Mouse (Mus musculus) lung, embryonic 14.5 days (tissue): ENCODE measurements around the gene Tef. TPM values are rescaled to one million over a fixed set of nuclear protein-coding genes. Genes with fewer than 3 reads are reported as not detected.

Experiments
- ATAC-seq: fragments of 200-750 bp; cut with Nextera tagmentation; 2 replicates; pipeline ENCODE4 v1.8.0; 2017; ENCODE audit warnings: mild to moderate bottlenecking, moderate TSS enrichment, moderate library complexity; ENCODE audit not compliant: insufficient read depth
- DNase-seq: peaks from one replicate; pipeline ENCODE4 v3.0.0-alpha.2; 2015
- H3K27ac ChIP-seq: fragments of 300-500 bp; sonication (generic); 2 replicates; pipeline ENCODE4 v1.5.1; 2014; ENCODE audit warnings: low read depth, mild to moderate bottlenecking, moderate library complexity
- H3K27me3 ChIP-seq: fragments of 300-500 bp; sonication (generic); 2 replicates; pipeline ENCODE4 v1.6.1; 2014; ENCODE audit warnings: low read length, control low read depth; ENCODE audit not compliant: insufficient read depth
- H3K36me3 ChIP-seq: fragments of 300-500 bp; sonication (generic); 2 replicates; pipeline ENCODE4 v1.6.1; 2014; ENCODE audit warnings: control low read depth; ENCODE audit not compliant: insufficient read depth
- H3K4me1 ChIP-seq: fragments of 300-500 bp; sonication (generic); 2 replicates; pipeline ENCODE4 v1.6.1; 2014; ENCODE audit warnings: antibody characterized with exemption, control low read depth; ENCODE audit not compliant: insufficient read depth
- H3K4me2 ChIP-seq: fragments of 300-500 bp; sonication (generic); 2 replicates; pipeline ENCODE4 v1.6.1; 2014; ENCODE audit warnings: mild to moderate bottlenecking
- H3K4me3 ChIP-seq: fragments of 300-500 bp; sonication (generic); 2 replicates; pipeline ENCODE4 v1.5.1; 2014; ENCODE audit warnings: low read depth, low read length
- H3K9ac ChIP-seq: fragments of 300-500 bp; sonication (generic); 2 replicates; pipeline ENCODE4 v1.6.1; 2014
- H3K9me3 ChIP-seq: fragments of 300-500 bp; sonication (generic); 2 replicates; pipeline ENCODE4 v1.6.1; 2016; ENCODE audit warnings: low read depth, low read length, control low read depth
- CTCF ChIP-seq: IDR thresholded peaks from 2 replicates; pipeline ENCODE4 v1.5.1; 2016; ENCODE audit warnings: antibody characterized with exemption, low read depth
- WGBS: fragments of 180-500 bp; shearing (Covaris S2); extraction: QIAGEN DNeasy Blood & Tissue Kit; methylation state at CpG from one replicate; pipeline ENCODE4 v1.1.7; 2014; 5-methylcytosine and 5-hydroxymethylcytosine counted together
- polyA plus RNA-seq: library from polyadenylated mRNA; unstranded; fragments of >200 nt; fragmentation: Nextera tagmentation; extraction: Ambion mirVana; gene quantifications from 2 replicates; pipeline ENCODE4 v1.2.1, GENCODE M21; 2014

Tef gene
- polyA plus RNA-seq, 1 experiment from 2014 or later, result 23.8 TPM

DNA sequence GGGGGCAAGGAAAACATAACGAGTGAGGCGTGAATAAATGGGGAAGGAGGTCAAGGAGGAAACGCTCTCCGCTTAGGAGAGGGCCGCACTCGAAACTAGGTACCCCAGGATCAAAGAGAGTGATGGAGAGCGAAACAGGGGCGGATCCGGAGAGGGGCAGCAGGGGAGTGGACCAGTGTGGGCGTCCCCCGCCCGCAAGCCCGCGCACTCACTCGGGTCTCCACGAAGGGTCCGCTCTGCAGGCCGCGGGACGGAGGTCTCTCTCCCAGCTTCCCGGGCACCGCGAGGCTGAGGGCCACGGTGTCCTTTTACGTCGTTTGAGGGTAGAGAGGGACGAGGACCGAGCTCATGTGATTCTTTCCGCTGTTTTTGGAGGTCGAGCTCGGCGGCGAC lies 55.5 kb downstream of the Tef start:
- Histone ChIP-seq H3K4me2 (peak overlapping the region; percentile 99), H3K4me3 (peak overlapping the region; percentile 97), H3K27ac (peak overlapping the region; percentile 97), H3K36me3 (peaks cover 20% of the 10 kb centered on the region; the same call in 1 of the 2 replicates), H3K4me1 (no peaks in the 10 kb centered on the region), H3K27me3 (no peaks in the 10 kb centered on the region), H3K9me3 (no peaks in the 10 kb centered on the region), H3K9ac (peak overlapping the region; percentile 88)
- WGBS, result under 1% methylated on average over 33 of the region's 33 CpGs
- DNase-seq (peak; percentile 63), ATAC-seq (peak; percentile 16; the same call in 1 of the 2 replicates)
- no peak for TF ChIP-seq CTCF

DNA sequence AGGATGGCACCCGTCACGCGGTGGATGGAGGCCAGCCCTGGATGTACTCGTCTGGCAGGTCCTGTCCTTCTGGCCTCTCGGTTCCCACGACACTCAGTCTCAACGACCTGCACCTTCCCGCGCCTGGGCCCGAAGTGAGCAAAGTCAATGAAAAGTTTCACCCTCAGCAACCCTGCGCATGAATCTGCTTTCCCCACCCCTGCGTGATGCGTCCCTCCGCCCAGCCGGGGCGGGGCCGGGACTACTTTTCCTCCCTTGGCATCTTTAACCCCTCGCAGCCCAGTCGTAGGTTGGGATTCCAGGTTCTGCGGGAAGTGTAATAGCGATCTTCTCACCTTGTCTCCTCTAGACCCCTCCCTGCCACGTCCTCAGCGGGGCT lies 55.9 kb downstream of the Tef start:
- Histone ChIP-seq H3K4me1 (no peaks in the 10 kb centered on the region), H3K4me3 (peak overlapping the region; percentile 97), H3K9ac (peak overlapping the region; percentile 88), H3K27ac (peak overlapping the region; percentile 97), H3K4me2 (peak overlapping the region; percentile 99), H3K9me3 (no peaks in the 10 kb centered on the region), H3K36me3 (peaks cover 16% of the 10 kb centered on the region; the same call in 1 of the 2 replicates), H3K27me3 (no peaks in the 10 kb centered on the region)
- ATAC-seq, result peak; percentile 22
- peak; percentile 96 for DNase-seq
- under 1% methylated on average over 23 of the region's 23 CpGs for WGBS
- TF ChIP-seq CTCF, result no peak

DNA sequence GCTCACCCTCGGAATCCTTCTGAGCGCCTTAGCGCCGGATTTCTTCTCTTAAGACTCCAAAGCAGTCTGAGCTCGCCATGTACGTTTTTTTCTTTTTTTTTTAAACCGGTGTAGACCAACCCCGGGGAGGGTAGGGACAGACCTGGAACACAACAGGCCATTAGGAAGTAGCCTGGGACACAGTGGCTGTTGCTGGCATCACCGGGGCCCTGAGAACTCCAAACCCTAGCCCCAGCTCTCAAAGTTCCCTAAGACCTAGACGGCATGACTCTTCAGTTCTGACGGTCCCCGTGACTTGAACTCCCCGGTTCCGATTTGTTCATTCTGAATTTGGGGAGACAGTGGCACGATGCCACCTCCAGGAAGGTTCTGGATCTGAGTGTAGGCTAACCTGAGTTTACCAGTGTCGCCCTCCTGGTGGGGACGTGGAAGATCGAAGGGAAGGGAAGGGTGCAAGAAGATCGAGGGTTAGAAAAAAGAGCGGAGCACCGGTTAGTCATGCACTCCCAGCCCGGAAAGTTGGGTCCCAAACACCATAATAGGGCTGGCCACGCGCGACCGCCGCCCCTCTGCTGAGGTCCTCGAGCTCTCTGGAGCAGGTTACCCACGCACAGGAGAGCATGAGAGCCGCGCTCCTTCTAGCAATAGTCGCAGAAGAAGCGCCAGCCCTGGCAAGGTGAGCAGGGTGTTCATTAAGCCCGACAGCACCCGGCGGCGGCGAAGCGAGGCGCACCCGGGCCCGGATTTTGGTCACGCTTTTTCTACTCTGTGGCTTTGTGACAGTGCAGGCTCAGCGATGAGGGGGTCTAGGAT lies 56.5 kb downstream of the Tef start, which contains the start of gene Tob2:
Tob2 (minus strand) TSS at position 280 of the 813 bp plus-strand sequence.
- under 1% methylated on average over 44 of the region's 44 CpGs for WGBS
- peak; percentile 2 for ATAC-seq

DNA sequence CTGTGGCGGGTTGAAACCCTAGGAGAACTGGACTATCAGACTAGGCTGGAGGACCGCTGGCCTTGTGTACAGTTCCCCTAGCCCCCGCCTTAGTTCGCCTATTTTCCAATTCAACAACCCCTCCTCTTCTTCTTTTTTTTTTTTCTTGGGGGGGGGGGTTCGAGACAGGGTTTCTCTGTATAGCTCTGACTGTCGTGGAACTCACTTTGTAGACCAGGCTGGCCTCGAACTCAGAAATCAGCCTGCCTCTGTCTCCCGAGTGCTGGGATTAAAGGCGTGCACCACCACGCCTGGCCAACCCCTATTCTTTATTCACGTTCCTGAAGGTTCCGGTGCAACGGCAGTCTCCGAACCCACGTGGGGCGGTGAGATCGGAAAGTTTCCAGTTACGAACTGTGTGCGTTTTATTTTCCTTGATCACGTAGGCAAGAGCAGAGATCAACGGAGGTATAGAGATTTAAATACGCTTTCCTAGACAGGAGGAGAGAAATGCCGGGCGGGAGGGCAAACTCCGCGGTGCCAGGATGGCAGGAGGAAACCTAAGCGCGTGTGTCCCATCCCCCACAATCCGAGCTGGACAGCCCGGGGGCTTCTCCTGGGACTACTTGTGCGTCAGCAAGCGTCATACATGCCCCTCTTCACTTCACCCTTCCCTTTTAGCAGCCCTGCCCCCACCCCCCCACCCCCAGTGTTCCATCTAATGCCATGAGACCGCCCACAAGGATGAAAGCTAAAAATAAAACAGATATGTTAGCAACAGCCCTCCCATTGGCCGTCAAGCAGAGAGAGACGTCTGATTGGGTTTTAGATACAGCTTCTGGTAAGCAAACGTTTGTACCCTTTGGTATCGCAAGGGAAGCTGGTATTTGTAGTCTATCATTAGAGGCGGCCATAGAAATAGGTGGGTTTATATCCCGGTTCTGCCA lies 57.4 kb downstream of the Tef start:
- Histone ChIP-seq H3K27me3 (no peaks in the 10 kb centered on the region), H3K4me3 (peak overlapping the region; percentile 97), H3K4me2 (peak overlapping the region; percentile 99), H3K36me3 (peaks cover 11% of the 10 kb centered on the region; the same call in 1 of the 2 replicates), H3K27ac (peak overlapping the region; percentile 97), H3K4me1 (no peaks in the 10 kb centered on the region), H3K9me3 (no peaks in the 10 kb centered on the region), H3K9ac (peak overlapping the region; percentile 88)
- under 1% methylated on average over 39 of the region's 39 CpGs for WGBS
- TF ChIP-seq CTCF, result no peak
- ATAC-seq (peak; percentile 80), DNase-seq (peak; percentile 96)

More for the DNA sequence above, 56.5 kb downstream of the Tef start, which contains the start of gene Tob2:
- Histone ChIP-seq H3K4me3 (peak within 1 kb of the TSS; percentile 97), H3K9me3 (no peaks in the 10 kb centered on the region), H3K4me2 (peak within 1 kb of the TSS; percentile 99), H3K9ac (peak within 1 kb of the TSS; percentile 88), H3K27me3 (no peaks in the 10 kb centered on the region), H3K36me3 (peaks cover 11% of the 10 kb centered on the region; the same call in 1 of the 2 replicates), H3K27ac (peak within 1 kb of the TSS; percentile 97), H3K4me1 (no peaks in the 10 kb centered on the region)
- TF ChIP-seq CTCF, result peak; percentile 29; the same call in 1 of the 2 replicates
- peak; percentile 64 for DNase-seq

DNA sequence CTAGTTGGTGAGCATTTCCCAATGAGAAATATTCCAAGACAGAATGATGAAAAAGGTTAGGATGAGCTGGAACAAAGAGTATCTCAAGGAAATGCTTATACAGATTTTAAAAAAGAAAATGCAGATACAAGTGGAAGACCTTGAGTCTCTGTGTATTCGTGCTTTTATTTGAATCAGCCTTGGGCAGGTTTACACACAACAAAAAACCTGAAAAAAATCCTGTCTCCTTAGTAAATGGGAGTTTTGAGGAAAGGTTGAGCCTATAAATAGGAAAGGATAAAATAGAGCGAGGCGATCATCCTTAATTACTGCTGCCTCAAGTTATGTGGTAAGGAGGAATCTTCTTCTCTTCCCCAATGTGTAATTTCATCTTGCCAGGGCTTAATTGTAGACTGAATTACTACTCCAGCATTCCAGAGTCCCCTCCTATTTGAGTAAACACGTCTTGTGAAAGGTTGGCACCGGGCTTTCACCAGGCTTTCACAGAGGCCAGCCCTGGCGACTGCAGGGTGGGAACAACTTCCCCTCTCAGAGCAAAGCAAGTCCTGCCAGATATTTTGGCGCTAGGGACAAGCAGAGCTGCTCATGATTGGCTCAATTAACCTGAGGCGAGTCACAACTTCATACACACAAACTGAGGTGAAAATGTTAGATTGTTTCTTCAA lies 58.4 kb downstream of the Tef start:
- H3K27ac ChIP-seq, result peak overlapping the region; percentile 80
- no peak overlapping the region for H3K9ac ChIP-seq
- DNase-seq (peak; percentile 67), ATAC-seq (no peak)
- H3K4me3 ChIP-seq, result peak overlapping the region; percentile 97
- H3K4me1 ChIP-seq, result no peaks in the 10 kb centered on the region
- H3K4me2 ChIP-seq, result peak overlapping the region; percentile 99
- WGBS, result 32% methylated on average over 8 of the region's 8 CpGs
- H3K9me3 ChIP-seq, result no peaks in the 10 kb centered on the region
- TF ChIP-seq CTCF, result no peak
- H3K27me3 ChIP-seq, result no peaks in the 10 kb centered on the region
- H3K36me3 ChIP-seq, result peaks cover 16% of the 10 kb centered on the region

DNA sequence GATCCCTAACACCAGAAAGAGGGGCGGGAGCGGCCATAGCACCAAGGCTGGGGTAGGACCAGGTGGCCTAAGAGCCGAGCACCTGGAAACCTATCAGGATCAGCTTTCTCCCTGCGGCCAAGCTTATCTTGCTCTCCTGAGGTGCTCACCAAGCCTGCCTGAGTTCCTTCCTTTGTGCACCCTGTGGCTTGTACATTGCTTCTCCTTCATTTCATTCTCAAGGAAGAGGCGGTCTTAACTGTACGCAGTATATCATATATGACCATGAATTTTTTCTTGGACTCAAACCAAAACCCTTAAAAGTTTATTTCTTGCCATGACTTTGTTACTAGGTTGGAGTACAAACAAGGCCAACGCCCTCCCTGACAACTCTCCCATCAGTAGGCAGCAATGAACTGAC lies 62.0 kb downstream of the Tef start:
- 91% methylated on average over 7 of the region's 7 CpGs for WGBS
- Histone ChIP-seq H3K9ac (no peak overlapping the region), H3K36me3 (peaks cover 52% of the 10 kb centered on the region), H3K4me1 (no peaks in the 10 kb centered on the region), H3K4me2 (no peak overlapping the region), H3K9me3 (no peaks in the 10 kb centered on the region), H3K27me3 (no peaks in the 10 kb centered on the region), H3K4me3 (no peak overlapping the region), H3K27ac (no peak overlapping the region)
- ATAC-seq, result no peak
- TF ChIP-seq CTCF, result no peak
- DNase-seq, result no peak
